In genomic region chr1:62431054-62431453, GRCm38 (mm10) we compare ENCODE assay signal across 15 mouse cellular contexts.
"Had no signal": no experiment of that assay in that cellular context is flagged by ENCODE, and none has a peak within 500 bp of the region (broad histone marks: within the 10 kb centered on the region; RNA-seq: fewer than 3 reads in every experiment).

No protein-coding gene starts in this region.

- DNase-seq: right cerebral cortex, adult 18-20 months; right cerebral cortex, postnatal 14 days; right cerebral cortex, postnatal 25 days; right cerebral cortex, postnatal 4 days; spleen, adult 18-20 months; thymus, adult 18-20 months; thymus, adult 2 months; thymus, postnatal 14 days; thymus, postnatal 25 days; thymus, postnatal 36 days; thymus, postnatal 4 days had no signal

- H3K4me3 ChIP-seq: neural tube, embryonic 13.5 days; neural tube, embryonic 15.5 days; stomach, embryonic 15.5 days had no signal

- H3K27ac ChIP-seq: neural tube, embryonic 13.5 days; neural tube, embryonic 15.5 days; stomach, embryonic 15.5 days; stomach, postnatal 0 days had no signal

- H3K36me3 ChIP-seq: neural tube, embryonic 13.5 days; neural tube, embryonic 15.5 days; stomach, embryonic 15.5 days had no signal

- H3K9me3 ChIP-seq: neural tube, embryonic 13.5 days; neural tube, embryonic 15.5 days; stomach, embryonic 15.5 days had no signal

- H3K27me3 ChIP-seq: neural tube, embryonic 13.5 days; neural tube, embryonic 15.5 days; stomach, embryonic 15.5 days had no signal

- H3K4me1 ChIP-seq: neural tube, embryonic 13.5 days had no signal

- H3K9ac ChIP-seq: neural tube, embryonic 13.5 days; neural tube, embryonic 15.5 days; stomach, embryonic 15.5 days had no signal

- H3K4me2 ChIP-seq: neural tube, embryonic 13.5 days; neural tube, embryonic 15.5 days; stomach, embryonic 15.5 days had no signal
